Mouse (Mus musculus) heart, embryonic 14.5 days (tissue): ENCODE results near the gene Baiap2l2. TPM values are rescaled to one million over a fixed set of nuclear protein-coding genes. Genes with fewer than 3 reads are reported as not detected.
"Not testable (repeated sequence)": the region's sequence is repeated elsewhere in the genome, so short reads cannot be mapped to it uniquely, and the experiment has no call there.

ENCODE experiments used
- ATAC-seq: fragments of 200-750 bp; cut with Nextera tagmentation; 2 replicates; pipeline ENCODE4 v1.8.0; 2017; ENCODE audit warnings: low read depth, moderate TSS enrichment; ENCODE audit not compliant: insufficient number of reproducible peaks, insufficient read depth, low FRiP score
- H3K27ac ChIP-seq, 2 experiments: fragments of 200-500 bp in 1 of 2; fragments of 300-500 bp in 1 of 2; sonication (generic) in 1 of 2; replicated peaks in 1 of 2; 2 replicates each; pipeline ENCODE4 v1.5.1; 2012 to 2014; ENCODE audit warnings: low read depth in 2 of 2, low read length in 2 of 2, control low read depth in 1 of 2, mild to moderate bottlenecking in 1 of 2, mixed read lengths in 1 of 2; ENCODE audit not compliant: control insufficient read depth in 1 of 2, insufficient read depth in 1 of 2
- H3K27me3 ChIP-seq: fragments of 300-500 bp; sonication (generic); 2 replicates; pipeline ENCODE4 v1.6.1; 2014; ENCODE audit warnings: mild to moderate bottlenecking, low read length, control low read depth; ENCODE audit not compliant: control insufficient read depth, insufficient read depth
- H3K36me3 ChIP-seq: fragments of 300-500 bp; sonication (generic); 2 replicates; pipeline ENCODE4 v1.6.1; 2014; ENCODE audit warnings: mild to moderate bottlenecking, control low read depth, low read length, mixed read lengths; ENCODE audit not compliant: control insufficient read depth, insufficient read depth
- H3K4me1 ChIP-seq, 2 experiments: fragments of 200-500 bp in 1 of 2; fragments of 300-500 bp in 1 of 2; sonication (generic) in 1 of 2; 2 replicates each; pipeline ENCODE4 v1.6.1; 2012 to 2014; ENCODE audit warnings: low read length in 2 of 2, control low read depth in 1 of 2, mixed read lengths in 1 of 2; ENCODE audit not compliant: control insufficient read depth in 2 of 2, insufficient read depth in 2 of 2
- H3K4me2 ChIP-seq: fragments of 300-500 bp; sonication (generic); 2 replicates; pipeline ENCODE4 v1.6.1; 2014; ENCODE audit warnings: mild to moderate bottlenecking, low read length
- H3K4me3 ChIP-seq, 2 experiments: fragments of 200-500 bp in 1 of 2; fragments of 300-500 bp in 1 of 2; sonication (generic) in 1 of 2; 2 replicates each; pipeline ENCODE4 v1.5.1; 2012 to 2014; ENCODE audit warnings: low read length in 2 of 2, mild to moderate bottlenecking in 2 of 2, control low read depth in 1 of 2, low read depth in 1 of 2, moderate library complexity in 1 of 2; ENCODE audit not compliant: control insufficient read depth in 1 of 2, insufficient read depth in 1 of 2
- H3K9ac ChIP-seq: fragments of 300-500 bp; sonication (generic); 2 replicates; pipeline ENCODE4 v1.6.1; 2014; ENCODE audit warnings: mild to moderate bottlenecking, low read length
- H3K9me3 ChIP-seq: fragments of 300-500 bp; sonication (generic); 2 replicates; pipeline ENCODE4 v1.6.1; 2016; ENCODE audit warnings: low read length, control low read depth; ENCODE audit not compliant: control insufficient read depth
- WGBS: fragments of 180-500 bp; shearing (Covaris S2); extraction: QIAGEN DNeasy Blood & Tissue Kit; methylation state at CpG from one replicate; pipeline ENCODE4 v1.1.7; 2014; 5-methylcytosine and 5-hydroxymethylcytosine counted together
- polyA plus RNA-seq: library from polyadenylated mRNA; unstranded; fragments of >200 nt; fragmentation: Nextera tagmentation; extraction: Ambion mirVana; gene quantifications from 2 replicates; pipeline ENCODE4 v1.2.1, GENCODE M21; 2014

Baiap2l2 gene
- polyA plus RNA-seq, 1 experiment from 2014 or later: 13.9 TPM

DNA sequence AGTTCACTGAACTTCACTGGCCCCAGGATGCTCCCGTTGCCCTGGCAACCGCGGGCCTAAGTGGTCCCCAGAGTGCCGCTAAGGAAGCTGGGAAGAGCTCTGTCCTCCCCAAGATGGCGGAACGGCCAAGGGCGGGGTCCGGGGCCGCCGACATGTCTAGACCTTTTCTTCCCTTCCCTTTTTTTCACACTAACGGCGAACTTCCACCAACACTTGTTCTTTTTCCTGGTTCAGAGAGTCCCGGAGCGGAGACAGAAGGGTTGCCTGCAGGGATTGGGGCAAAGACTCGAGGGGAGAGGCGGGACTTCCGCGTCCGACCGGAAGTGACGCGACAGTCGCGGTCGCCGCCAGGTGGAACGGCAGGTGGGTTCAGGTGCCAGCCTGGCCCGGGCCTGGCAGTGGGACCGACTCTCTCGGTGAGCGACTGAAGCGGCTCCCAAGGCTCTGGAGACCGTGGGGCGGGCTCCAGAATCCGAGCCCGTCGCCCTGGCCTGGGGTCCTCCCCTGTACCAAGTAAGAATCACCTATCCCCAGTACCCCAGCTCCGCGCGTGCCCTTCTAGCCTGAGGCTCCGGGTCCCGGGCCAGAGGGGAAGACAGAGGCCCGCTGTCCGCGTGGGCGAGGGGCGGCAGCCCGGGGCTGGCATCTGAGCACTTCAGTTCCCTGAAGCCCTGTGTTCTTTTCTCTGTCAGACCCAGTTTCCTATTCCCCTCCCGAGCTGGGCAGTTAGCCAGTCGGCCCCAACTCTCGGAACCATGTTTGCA, 56.1 kb downstream of the Baiap2l2 start, which contains the start of the genes Pick1 and Gm49486:
Gene Pick1 (plus strand): TSS at position 116 of the 764 bp plus-strand sequence.
Gene Gm49486 (plus strand): TSS at position 334 of the 764 bp plus-strand sequence.
- H3K27me3 ChIP-seq: no peaks in the 10 kb centered on the region
- H3K9me3 ChIP-seq: no peaks in the 10 kb centered on the region
- H3K4me1 ChIP-seq: peaks cover 7% of the 10 kb centered on the region in 2 experiments
- 1% methylated on average over 51 of the region's 51 CpGs for WGBS
- peak within 1 kb of the TSS; percentile 64 to 85 for H3K4me3 ChIP-seq
- peak within 1 kb of the TSS; percentile 95 to 98 for H3K27ac ChIP-seq
- peak within 1 kb of the TSS; percentile 97 for H3K4me2 ChIP-seq
- H3K9ac ChIP-seq: peak within 1 kb of the TSS; percentile 92
- H3K36me3 ChIP-seq: peaks cover 31% of the 10 kb centered on the region
- peak; percentile 70 for ATAC-seq

DNA sequence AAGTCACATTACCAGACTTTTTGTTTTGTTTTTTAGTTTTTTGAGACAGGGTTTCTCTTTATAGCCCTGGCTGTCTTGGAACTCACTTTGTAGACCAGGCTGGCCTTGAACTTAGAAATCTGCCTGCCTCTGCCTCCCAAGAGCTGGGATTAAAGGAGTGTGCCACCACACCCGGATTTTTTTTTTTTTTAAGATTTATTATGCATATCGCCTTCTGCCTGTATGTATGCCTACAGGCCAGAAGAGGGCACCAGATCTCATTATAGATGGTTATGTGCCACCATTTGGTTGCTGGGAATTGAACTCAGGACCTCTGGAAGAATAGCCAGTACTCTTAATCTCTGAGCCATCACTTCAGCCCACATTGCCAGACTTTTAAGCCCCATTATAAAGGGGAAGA, 59.6 kb downstream of the Baiap2l2 start:
- not testable (repeated sequence) for H3K4me3 ChIP-seq, ATAC-seq, H3K4me2 ChIP-seq, H3K27me3 ChIP-seq, H3K27ac ChIP-seq, H3K4me1 ChIP-seq, H3K9me3 ChIP-seq, H3K9ac ChIP-seq, H3K36me3 ChIP-seq
- 60% methylated on average over 2 of the region's 2 CpGs for WGBS

DNA sequence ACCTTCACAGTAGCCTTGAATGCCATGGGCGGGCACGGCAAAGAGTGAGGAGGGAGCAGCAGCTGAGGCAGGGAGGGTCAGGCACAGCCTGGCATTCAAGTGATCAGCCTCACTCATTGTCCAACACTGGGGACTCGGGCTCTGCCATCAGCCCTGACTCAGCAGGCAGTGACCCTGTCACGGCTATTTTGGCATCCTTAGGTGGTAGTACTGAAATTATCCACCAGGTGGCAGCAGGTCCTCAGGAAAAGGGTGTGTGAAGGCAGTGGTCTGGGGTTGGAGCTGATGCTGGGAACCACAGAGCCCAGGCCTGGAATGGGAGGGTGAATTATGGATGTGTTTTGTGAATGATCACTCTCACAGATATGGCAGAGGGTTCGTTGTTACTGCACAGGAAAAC, 60.7 kb downstream of the Baiap2l2 start:
- H3K27me3 ChIP-seq: no peaks in the 10 kb centered on the region
- H3K4me2 ChIP-seq: no peak overlapping the region
- WGBS: 12% methylated on average over 5 of the region's 5 CpGs
- peaks cover 3 to 4% of the 10 kb centered on the region in 2 experiments for H3K4me1 ChIP-seq
- no peak overlapping the region for H3K4me3 ChIP-seq
- no peak overlapping the region for H3K9ac ChIP-seq
- ATAC-seq: no peak
- no peaks in the 10 kb centered on the region for H3K9me3 ChIP-seq
- no peak overlapping the region for H3K27ac ChIP-seq
- H3K36me3 ChIP-seq: no peaks in the 10 kb centered on the region

DNA sequence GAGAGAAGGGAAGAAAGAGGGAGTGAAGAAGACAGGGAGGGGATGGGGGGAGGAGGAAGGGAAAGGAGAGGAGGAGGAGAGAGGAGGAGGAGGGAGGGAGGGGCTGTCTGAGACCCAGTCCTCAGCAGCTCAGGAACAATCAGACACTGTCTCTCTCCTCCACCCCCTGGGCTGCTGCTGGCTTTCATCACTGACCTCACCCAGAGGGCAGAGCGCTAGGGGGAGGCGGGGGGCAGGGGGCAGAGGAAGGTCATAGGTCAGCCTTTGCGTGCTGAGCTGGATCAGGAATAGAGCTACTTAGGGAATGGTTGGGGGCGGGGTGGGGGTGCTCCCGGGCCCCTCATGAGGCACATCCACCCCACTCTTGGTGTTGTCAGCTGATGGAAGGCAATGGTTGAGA, 61.7 kb downstream of the Baiap2l2 start:
- WGBS: 9% methylated on average over 5 of the region's 5 CpGs
- Histone ChIP-seq H3K36me3 (no peaks in the 10 kb centered on the region), H3K4me3 (no peak overlapping the region), H3K27ac (no peak overlapping the region), H3K9ac (no peak overlapping the region), H3K4me1 (peaks cover 0 to 2% of the 10 kb centered on the region in 2 experiments; a peak in 1 of 4 replicates), H3K4me2 (no peak overlapping the region), H3K9me3 (no peaks in the 10 kb centered on the region), H3K27me3 (no peaks in the 10 kb centered on the region)
- no peak for ATAC-seq

DNA sequence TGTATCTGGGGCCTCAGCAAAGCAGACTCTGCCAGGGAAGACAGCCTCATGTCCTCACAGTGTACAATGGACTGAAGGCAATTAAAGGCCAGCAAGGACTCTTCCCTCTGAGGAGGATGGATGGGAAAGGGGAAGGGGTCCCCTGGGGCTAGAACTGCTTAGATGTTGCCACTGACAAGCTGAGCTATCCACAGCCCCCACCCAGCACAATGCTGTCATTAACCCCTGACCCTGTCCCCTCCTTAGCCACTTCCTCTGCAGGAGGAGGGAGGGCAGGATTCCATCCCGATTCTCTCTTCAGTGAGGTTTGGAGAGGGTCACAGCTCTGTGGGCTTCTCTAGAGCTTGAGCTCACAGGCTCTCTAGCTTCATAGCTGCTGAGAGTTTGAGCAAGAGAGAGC, 65.8 kb downstream of the Baiap2l2 start:
- Histone ChIP-seq H3K9me3 (no peaks in the 10 kb centered on the region), H3K4me2 (no peak overlapping the region), H3K27me3 (no peaks in the 10 kb centered on the region), H3K9ac (no peak overlapping the region), H3K27ac (no peak overlapping the region), H3K4me1 (peaks cover 0 to 1% of the 10 kb centered on the region in 2 experiments; a peak in 1 of 4 replicates), H3K4me3 (no peak overlapping the region), H3K36me3 (no peaks in the 10 kb centered on the region)
- 0% methylated on average over 1 of the region's 1 CpGs for WGBS
- ATAC-seq: no peak

DNA sequence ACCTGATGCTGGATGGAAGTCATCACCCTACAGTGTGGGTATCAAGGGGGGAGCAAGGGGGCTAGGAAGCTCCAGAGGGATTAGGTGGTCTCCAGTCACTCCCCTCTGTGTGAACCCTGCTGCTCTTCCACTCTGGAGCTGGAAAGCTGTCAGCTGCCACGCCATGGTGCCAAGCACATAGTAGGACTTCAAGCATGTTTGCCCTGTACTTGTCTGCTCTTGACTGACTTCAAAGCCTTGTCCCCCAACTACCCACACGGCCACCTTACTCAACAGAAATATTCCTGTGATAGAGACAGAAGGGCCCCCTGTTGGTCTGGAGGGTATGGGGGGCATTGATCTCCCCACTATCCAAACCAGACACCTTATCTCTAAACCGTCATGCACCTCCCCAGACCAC, 69.1 kb downstream of the Baiap2l2 start:
- Histone ChIP-seq H3K9ac (no peak overlapping the region), H3K4me3 (no peak overlapping the region), H3K27ac (no peak overlapping the region), H3K36me3 (no peaks in the 10 kb centered on the region), H3K4me2 (no peak overlapping the region), H3K27me3 (no peaks in the 10 kb centered on the region), H3K4me1 (peaks cover 3 to 11% of the 10 kb centered on the region in 2 experiments; a peak in 2 of 4 replicates), H3K9me3 (no peaks in the 10 kb centered on the region)
- WGBS: 53% methylated on average over 3 of the region's 3 CpGs
- no peak for ATAC-seq

DNA sequence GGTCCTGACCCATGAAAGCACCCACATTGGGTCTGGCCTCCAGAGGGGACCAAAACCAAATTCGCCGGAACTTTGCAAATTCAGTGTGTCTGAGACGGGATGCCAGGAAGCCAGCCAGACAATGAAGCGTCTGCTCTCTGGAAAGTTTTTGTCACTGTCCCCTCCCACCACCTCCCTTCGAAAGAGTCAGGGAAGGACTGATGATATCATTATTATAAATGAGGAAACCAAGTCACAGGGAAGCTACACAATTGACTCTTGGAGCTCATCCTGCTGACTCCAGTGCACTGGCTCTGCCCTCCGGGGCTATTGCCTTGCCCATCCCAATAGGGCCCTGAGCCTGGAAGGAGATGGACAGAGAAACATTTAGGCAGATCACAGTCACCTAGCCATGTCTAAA, 71.7 kb downstream of the Baiap2l2 start:
- Histone ChIP-seq H3K27me3 (no peaks in the 10 kb centered on the region), H3K36me3 (no peaks in the 10 kb centered on the region), H3K9ac (no peak overlapping the region), H3K4me1 (peaks cover 7 to 17% of the 10 kb centered on the region in 2 experiments; a peak in 3 of 4 replicates), H3K9me3 (no peaks in the 10 kb centered on the region), H3K4me2 (no peak overlapping the region), H3K4me3 (no peak overlapping the region), H3K27ac (no peak overlapping the region)
- ATAC-seq: no peak
- WGBS: 56% methylated on average over 6 of the region's 6 CpGs
